ENCODE assay signal across 15 mouse cellular contexts in genomic region chr8:116114978-116115377, GRCm38 (mm10).
DNase-seq lines count a peak whose midpoint lies in the region; ATAC-seq and TF ChIP-seq lines count a peak whose summit lies in the region.
"Had no signal": no experiment of that assay in that cellular context is flagged by ENCODE, and none has a peak within 500 bp of the region (broad histone marks: within the 10 kb centered on the region; RNA-seq: fewer than 3 reads in every experiment).

No protein-coding gene starts in this region.

- H3K27me3 ChIP-seq in midbrain, embryonic 11.5 days (ENCODE audit: control insufficient read depth, insufficient read depth, low read length), result peaks cover 8% of the 10 kb centered on the region; the same call in 1 of the 2 replicates
- H3K27me3 ChIP-seq in midbrain, embryonic 15.5 days (replicated peaks), result peaks cover 8% of the 10 kb centered on the region; the same call in 1 of the 2 replicates
- H3K27me3 ChIP-seq: embryonic facial prominence, embryonic 15.5 days; heart, embryonic 13.5 days; liver, embryonic 13.5 days had no signal

- H3K36me3 ChIP-seq in midbrain, embryonic 11.5 days (ENCODE audit: control insufficient read depth, insufficient read depth, low read length), result no peaks in the 10 kb centered on the region
- no peaks in the 10 kb centered on the region for H3K36me3 ChIP-seq in midbrain, embryonic 15.5 days (replicated peaks)
- H3K36me3 ChIP-seq: embryonic facial prominence, embryonic 15.5 days; heart, embryonic 13.5 days; liver, embryonic 13.5 days had no signal

- ATAC-seq in midbrain, embryonic 11.5 days (ENCODE audit: low FRiP score), result no peak
- no peak for ATAC-seq in midbrain, embryonic 15.5 days (replicated peaks)
- ATAC-seq in monocyte, adult 5-6 weeks (replicated peaks; ENCODE audit: insufficient number of reproducible peaks, low FRiP score, low TSS enrichment, poor library complexity, severe bottlenecking), result no peak
- ATAC-seq: CD4-positive, CD25-positive, alpha-beta regulatory T cell, adult 4 months had no signal

- no peak overlapping the region for H3K27ac ChIP-seq in midbrain, embryonic 11.5 days (ENCODE audit: low read depth, low read length)
- H3K27ac ChIP-seq in midbrain, embryonic 15.5 days, result no peak overlapping the region
- H3K27ac ChIP-seq: embryonic facial prominence, embryonic 15.5 days; heart, adult 2 months; layer of hippocampus, adult 2 months; liver, embryonic 13.5 days had no signal

- no peak for TF ChIP-seq POLR2A in brain, embryonic 14.5 days (IDR thresholded peaks at IDR 0.05; ENCODE audit: borderline replicate concordance, extremely low read depth, insufficient read depth, insufficient read length, poor library complexity, severe bottlenecking)

- H3K9ac ChIP-seq in midbrain, embryonic 11.5 days (ENCODE audit: low read length), result no peak overlapping the region
- no peak overlapping the region for H3K9ac ChIP-seq in midbrain, embryonic 15.5 days
- H3K9ac ChIP-seq: embryonic facial prominence, embryonic 15.5 days; heart, embryonic 13.5 days; liver, embryonic 13.5 days had no signal

- H3K4me3 ChIP-seq in midbrain, embryonic 11.5 days (ENCODE audit: low read depth, low read length), result no peak overlapping the region
- H3K4me3 ChIP-seq in midbrain, embryonic 15.5 days, result no peak overlapping the region
- H3K4me3 ChIP-seq: embryonic facial prominence, embryonic 15.5 days; heart, adult 2 months; heart, embryonic 13.5 days; layer of hippocampus, adult 2 months; liver, embryonic 13.5 days had no signal

- no peak overlapping the region for H3K4me2 ChIP-seq in midbrain, embryonic 11.5 days
- H3K4me2 ChIP-seq in midbrain, embryonic 15.5 days, result no peak overlapping the region
- H3K4me2 ChIP-seq: embryonic facial prominence, embryonic 15.5 days; liver, embryonic 13.5 days had no signal

- peaks cover 3% of the 10 kb centered on the region; the same call in 1 of the 2 replicates for H3K4me1 ChIP-seq in midbrain, embryonic 11.5 days (ENCODE audit: control insufficient read depth, insufficient read depth, low read length)
- H3K4me1 ChIP-seq in midbrain, embryonic 15.5 days, result peaks cover 15% of the 10 kb centered on the region; the same call in 1 of the 2 replicates
- H3K4me1 ChIP-seq: liver, embryonic 13.5 days had no signal

- H3K9me3 ChIP-seq in midbrain, embryonic 11.5 days (ENCODE audit: control insufficient read depth, low read length), result no peaks in the 10 kb centered on the region
- H3K9me3 ChIP-seq in midbrain, embryonic 15.5 days, result no peaks in the 10 kb centered on the region
- H3K9me3 ChIP-seq: embryonic facial prominence, embryonic 15.5 days; heart, embryonic 13.5 days; liver, embryonic 13.5 days had no signal

- TF ChIP-seq CTCF in brain, embryonic 14.5 days (IDR thresholded peaks at IDR 0.05; ENCODE audit: borderline replicate concordance, extremely low read depth, insufficient read depth, insufficient read length), result no peak

- 88% methylated on average over 2 of the region's 2 CpGs for WGBS in midbrain, embryonic 11.5 days
- 74% methylated on average over 2 of the region's 2 CpGs for WGBS in midbrain, embryonic 15.5 days

- peak; percentile 26 to 37 for DNase-seq in cerebellum, postnatal 14 days
- no peak for DNase-seq in cerebellum, adult 11-12 months
- DNase-seq in layer of hippocampus, postnatal 10 days (ENCODE audit: low spot score in 2 of 2), result peak; percentile 13 to 18
- no peak for DNase-seq in layer of hippocampus, adult 8-10 months (ENCODE audit: low spot score in 2 of 2)
- peak; percentile 31 for DNase-seq in midbrain, embryonic 11.5 days (ENCODE audit: low spot score, missing footprints)
- DNase-seq in brain, embryonic 14.5 days (ENCODE audit: low read depth), result peak; percentile 3
- DNase-seq: liver, embryonic 13.5 days; thymus, postnatal 25 days had no signal

Comparison
In these comparisons a context has a peak if more than half of its experiments do, and no peak if none do; other contexts are left out.
1. DNase-seq: peak in cerebellum, postnatal 14 days (2 of 2), layer of hippocampus, postnatal 10 days (2 of 2), midbrain, embryonic 11.5 days (single experiment) and brain, embryonic 14.5 days (single experiment); none in cerebellum, adult 11-12 months (single experiment) and layer of hippocampus, adult 8-10 months (0 of 2).